Mouse (Mus musculus) liver, embryonic 14.5 days (tissue): ENCODE results near the gene Uri1.

ENCODE experiments used
- CTCF ChIP-seq: IDR thresholded peaks from 2 replicates; pipeline ENCODE4 v1.5.1; 2016; ENCODE audit warnings: antibody characterized with exemption, low read depth, control low read depth
- EP300 ChIP-seq: IDR thresholded peaks from 2 replicates; pipeline ENCODE4 v1.6.1; 2016; ENCODE audit warnings: antibody characterized with exemption, low read depth

DNA sequence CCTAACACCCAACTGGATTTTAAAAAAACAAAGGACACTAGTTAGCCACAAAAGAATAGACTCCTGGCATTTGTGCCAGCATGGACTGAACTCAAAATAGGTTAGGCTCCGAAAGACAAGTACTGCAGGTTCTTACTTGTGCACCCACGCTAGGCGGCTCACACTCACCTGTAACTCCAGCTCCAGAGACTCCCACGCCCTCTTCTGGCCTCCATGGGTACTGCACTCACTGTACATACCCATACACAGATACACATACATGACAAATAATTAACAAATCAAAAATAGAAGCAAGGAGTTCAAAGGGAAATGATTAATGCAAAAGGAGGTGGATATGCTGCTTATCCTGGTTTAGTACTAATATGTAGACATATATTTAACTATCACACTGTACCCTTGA is 100.4 kb downstream of the Uri1 start:
- TF ChIP-seq CTCF (peak; percentile 49), EP300 (no peak)
